Mouse (Mus musculus) frontal cortex, postnatal 36 days (tissue): ENCODE results near the gene Aspg.
A peak's percentile ranks its signal among the peaks of the same experiment; 100 is the strongest.

Source experiments
- DNase-seq, 2 experiments: peaks; one replicate each; pipeline ENCODE4 v3.0.0; 2022; ENCODE audit warnings: low spot score in 2 of 2

Gene Aspg

DNA sequence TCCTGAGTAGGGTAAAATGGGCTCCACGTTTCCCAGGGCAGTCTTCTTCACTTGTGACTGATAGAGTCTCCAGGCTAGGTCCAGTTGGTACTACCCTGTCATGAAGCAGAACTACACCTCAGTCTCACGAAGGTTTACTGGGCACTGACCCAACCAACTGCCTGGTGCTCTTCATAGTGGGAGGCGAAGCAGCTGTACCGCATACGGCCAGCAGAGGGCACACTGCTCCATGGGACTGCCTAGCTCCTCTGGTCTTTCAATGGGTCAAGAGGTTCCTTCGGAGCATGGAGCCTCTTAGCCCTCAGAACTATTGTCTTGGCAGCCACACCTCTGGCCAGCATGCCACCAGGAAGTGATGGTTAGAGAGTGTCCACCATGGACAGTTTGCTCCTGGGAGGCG lies 7.2 kb downstream of the Aspg start:
- peak; percentile 88 to 89 for DNase-seq

DNA sequence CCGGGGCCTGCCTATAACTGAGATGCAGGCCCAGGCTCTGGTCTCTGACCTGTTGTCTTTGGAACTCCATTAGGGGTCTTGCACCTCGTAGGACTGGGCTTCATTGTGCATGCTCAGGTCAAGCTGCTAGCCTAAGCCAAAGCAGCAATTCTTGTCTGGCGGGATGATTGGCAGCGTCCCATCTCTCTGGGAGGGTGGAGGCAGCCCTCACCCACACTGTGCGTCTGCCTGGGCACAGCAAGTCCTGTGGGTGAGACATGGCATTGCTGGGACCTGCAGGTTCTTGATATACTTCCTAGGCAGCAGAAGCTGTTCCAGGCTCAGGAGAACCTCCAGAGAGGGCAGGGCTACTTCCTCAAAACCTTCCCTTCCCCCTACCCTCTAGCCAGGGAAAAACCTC lies 10.5 kb downstream of the Aspg start:
- no peak for DNase-seq

DNA sequence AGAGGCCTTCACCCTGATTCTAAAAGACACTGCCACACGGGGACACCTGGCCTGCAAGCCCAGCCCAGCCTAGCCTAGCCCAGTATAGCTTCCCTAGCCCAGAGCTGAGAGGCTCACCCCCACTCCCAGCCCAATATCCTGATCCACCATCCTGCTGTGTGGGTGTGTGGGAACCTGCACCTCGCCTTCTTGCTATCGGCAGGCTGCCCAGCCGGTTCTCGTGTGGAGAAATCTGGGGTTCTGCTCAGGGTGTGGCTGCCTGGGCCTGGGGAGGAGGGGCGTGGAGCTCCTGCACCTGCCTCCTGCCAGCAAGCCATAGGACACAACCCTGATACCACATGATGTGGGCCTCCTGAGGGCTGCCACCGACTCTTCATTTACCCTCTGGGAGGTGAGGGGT lies 11.2 kb downstream of the Aspg start:
- DNase-seq, result peak; percentile 70 to 81

GRCm38 (mm10) chr12:112121188-112121587 lies 14.7 kb downstream of the Aspg start:
- no peak for DNase-seq

DNA sequence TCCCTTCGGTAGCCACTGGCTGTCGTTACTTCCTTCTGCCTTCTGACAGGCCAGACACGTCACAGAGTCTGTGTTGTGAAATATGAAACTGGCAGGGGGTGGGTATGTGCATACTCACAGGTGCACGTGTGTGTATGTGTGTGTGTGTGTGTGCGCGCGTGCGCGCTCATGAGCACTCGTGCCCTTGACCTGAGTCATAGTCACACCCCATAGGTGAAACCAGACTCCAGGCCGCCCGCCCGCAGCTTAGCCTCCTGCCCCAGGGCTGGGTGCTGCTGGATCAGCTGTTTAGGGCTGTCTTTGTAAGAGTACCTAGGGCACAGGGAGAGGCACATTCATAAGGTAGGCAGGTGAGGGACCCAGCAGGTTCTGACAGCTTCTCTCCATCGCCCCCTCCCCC lies 19.4 kb downstream of the Aspg start:
- no peak for DNase-seq

DNA sequence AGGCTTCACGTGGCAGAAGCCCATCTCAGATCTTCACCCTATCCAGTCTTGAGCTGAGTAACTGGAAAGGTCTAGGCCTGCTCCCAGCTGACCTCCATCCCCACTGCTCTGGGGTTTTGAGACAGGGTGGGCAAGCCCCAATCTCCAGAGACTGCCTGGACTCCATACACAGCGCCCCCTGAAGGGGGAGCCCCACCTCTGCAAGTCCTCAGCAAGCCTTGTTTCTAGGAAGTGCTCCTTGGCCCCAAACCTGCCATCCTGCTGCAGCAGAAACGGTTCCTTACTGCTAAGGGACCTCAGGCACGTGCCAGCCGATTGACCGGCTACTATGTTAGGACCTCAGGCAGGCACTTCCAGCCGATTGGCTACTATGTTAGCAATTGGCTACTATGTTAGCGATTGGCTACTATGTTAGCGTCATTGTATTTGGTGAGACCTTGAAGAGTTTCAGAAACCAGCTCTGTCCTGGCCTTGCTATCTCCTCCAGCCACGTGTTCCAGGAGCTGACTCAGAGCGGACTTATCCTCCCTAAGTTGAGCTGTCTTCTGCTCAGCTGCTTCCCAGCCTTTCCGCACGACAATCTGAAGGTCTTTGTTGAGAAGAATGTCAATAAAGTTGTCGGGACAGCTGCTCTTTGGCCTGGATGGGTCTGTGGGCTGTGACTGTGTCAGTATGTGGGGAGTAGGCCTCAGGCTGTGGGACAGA lies 20.6 kb downstream of the Aspg start:
- DNase-seq, result no peak

DNA sequence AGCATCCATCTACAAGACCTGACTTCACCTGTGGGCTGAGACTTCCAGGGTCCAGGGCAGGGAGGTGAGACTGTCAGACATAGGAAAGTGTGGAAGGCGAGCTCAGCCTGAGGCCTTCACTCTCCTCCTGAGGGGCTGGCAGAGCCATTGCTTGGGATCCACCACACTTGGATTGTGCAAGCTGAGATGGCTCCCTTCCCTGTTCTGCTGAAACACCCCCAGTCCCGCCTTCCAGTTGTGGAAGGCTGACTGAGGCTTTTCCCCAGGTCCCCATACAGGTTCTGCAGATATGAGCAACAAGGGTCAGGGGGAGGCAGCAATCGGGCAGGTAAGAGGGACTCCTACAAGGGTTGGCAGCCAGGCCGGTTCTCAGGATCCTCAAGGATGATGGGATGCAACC lies 22.0 kb downstream of the Aspg start:
- no peak for DNase-seq

- no peak for DNase-seq
These were observed 22.9 kb downstream of the Aspg start for GRCm38 (mm10) chr12:112129300-112129856.

- no peak for DNase-seq
These were observed 23.8 kb downstream of the Aspg start for GRCm38 (mm10) chr12:112130161-112130860.

GRCm38 (mm10) chr12:112130957-112131356 lies 24.5 kb downstream of the Aspg start:
- no peak for DNase-seq

DNA sequence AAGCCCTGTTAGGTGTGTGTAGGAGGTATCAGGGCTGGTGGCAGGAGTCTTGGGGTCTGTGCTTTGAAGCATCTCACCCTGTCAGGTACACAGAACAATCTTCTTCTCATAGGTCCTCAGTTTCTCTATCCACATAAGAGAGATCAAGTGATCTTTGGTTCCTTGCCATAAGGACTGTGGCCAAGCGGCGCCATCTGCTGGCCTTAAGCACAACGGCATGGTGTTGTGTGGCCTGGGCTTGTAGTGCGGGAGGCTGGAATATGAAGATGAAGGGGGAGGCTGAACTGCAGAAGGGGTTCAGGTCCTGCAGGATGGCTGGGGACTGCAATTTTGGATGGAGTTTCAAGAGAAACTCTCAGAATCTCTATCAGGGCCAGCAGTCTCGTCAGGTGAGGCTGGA lies 33.8 kb downstream of the Aspg start:
- peak in 1 of 2 experiments; percentile 71 for DNase-seq

GRCm38 (mm10) chr12:112140745-112141144 lies 34.3 kb downstream of the Aspg start:
- DNase-seq, result no peak

DNA sequence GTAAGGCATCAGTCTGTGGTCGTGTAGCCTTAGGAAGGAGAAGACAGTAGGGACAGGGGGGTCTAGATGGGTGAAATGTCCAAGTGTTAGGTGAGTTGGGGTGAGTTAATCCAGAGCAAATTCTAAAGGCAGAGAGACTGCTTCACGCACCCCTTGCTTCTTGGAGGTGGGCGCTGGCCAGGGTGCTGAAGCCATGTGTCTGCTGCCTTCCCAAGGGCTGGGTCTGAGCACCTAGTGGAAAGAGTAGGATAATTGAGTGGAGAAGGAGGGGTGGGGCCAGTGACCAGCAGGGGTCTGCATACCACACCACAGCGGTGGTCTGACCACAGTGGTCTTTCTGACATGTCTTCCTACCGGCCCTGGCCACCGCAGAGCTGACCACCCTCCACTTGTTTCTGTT lies 34.8 kb downstream of the Aspg start:
- no peak for DNase-seq

- DNase-seq, result no peak
These were observed 36.8 kb downstream of the Aspg start for GRCm38 (mm10) chr12:112143116-112143832.

GRCm38 (mm10) chr12:112143833-112144201 lies 37.3 kb downstream of the Aspg start:
- DNase-seq, result no peak

DNA sequence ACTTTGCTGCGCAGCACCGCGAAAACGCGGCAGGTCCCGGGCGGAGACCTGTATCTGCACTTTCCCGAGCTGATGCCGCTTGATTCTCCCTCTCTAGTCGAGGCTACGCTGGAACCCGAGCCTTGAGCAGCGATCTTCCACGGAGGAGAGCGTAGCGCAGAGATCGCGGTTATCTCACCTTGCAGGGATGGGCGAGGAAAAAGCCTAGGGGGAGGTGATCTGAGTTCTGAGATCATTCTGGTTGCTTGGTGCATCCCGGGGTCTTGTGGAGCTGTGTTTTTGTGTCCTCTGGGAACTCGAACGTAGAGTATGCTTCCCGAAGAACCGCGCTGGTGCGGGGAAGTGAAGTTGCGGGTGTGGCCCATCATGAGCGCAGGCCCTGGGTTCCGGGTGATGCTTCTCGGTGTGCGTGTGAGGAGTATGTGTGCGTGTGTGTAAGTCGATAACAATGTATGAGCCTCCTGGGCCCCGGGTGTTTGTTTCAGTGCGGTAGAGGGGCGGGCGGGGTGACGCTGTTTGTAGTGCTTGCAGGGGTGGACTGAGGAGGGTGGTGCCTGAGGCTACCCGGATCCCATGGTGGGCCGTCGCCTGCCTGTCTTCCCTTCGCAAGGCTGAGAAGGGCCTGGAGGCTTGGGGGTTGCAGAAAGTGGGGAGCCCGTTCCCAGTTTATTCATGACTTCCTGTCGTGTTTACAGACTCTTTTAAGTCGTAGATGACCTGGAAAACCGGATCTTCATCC lies 38.1 kb downstream of the Aspg start:
- DNase-seq, result no peak

GRCm38 (mm10) chr12:112145211-112145874 lies 38.9 kb downstream of the Aspg start:
- DNase-seq, result peak; percentile 85 to 86

DNA sequence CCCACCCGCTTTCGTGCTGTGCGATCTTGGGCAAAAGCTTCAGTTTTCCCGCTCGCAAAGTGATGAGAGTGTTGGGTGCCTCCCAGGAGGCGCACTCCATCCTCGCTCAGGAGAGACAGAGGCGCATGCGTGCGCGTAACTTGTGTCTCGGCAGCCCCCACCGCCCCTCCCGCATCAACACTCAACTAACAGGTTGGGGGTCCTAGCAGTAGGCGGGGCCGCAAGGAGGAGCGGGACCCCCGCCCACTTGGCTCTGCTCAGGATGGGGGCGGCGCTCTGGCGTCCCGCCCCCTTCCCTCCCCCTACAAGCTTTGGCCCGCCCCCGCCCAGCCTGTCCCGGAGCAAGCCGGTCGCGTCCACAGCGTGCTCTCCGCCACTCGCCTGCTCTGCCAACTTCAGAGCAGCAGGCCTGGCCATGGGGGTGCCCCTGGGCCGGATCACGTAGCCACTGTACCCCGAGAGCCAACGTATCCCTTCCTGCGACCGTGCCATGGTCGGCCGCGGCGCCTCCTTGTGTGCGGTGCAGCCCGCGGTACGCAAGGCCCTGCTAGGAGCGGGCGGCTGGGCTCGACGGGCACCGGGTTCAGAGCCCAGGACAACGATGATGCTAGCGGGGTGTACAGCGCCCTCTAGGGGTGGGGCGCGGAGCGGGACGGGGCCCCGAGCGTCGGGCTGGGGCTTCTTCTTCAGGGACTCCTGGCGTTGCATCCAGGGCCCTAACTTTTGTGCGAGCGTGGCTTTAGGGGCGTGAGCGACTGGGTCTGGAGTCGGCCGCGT lies 39.6 kb downstream of the Aspg start, which contains the start of gene Kif26a:
TSS of gene Kif26a (plus strand) at position 334 of the 777 bp plus-strand sequence.
- DNase-seq, result peak in 1 of 2 experiments; percentile 35

DNA sequence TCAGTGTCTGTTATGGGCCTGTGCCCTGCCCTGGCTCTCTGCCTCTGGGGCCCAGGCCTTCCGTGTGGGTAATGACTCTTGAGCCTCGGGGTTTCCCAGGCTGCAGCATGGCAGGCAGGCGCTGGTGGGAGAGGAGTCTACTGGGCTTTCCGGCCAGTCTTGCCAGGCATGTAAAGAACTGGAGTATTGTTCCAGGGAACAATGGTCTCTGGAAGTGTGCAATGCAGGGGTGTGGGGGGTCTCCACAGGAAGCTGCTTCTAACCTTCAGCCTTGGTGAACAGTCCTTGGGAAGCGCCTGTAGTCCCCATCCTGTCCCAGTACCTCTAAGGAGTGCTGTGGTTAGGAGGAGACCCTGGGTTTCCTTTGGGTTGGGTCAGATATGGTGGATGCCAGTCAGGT lies 40.9 kb downstream of the Aspg start:
- DNase-seq, result no peak

DNA sequence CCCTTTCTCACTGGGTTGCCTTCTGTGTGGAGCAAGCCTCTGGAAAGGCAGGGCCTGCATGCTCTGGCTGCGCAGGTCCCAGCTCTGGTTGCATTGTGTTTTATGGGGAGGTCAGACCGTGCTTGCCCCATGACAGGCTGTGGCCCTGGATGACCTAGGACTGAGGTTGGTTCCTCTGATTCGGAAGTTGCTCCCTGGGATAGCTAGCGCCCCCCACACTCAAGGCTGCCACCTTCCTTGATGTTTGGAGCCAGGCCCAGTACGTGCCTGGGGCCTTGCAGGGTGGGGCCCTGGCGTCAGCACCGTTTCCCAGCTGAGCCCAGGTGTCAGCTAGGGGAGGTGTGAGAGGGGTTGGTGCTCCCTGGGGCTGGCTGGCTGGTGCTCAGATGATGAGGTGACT lies 43.5 kb downstream of the Aspg start:
- no peak for DNase-seq
